Mouse (Mus musculus) adrenal gland, adult 18-20 months (tissue): ENCODE measurements around the gene Ccpg1os. TPM values are rescaled to one million over a fixed set of nuclear protein-coding genes. Genes with fewer than 3 reads are reported as not detected.
A peak's percentile ranks its signal among the peaks of the same experiment; 100 is the strongest.

ENCODE experiments used
- DNase-seq, 2 experiments: peaks; one replicate each; pipeline ENCODE4 v3.0.0; 2021 to 2022; ENCODE audit warnings: low spot score in 2 of 2
- total RNA-seq, 2 experiments: library from RNA; stranded (reverse); gene quantifications; 1 replicate in 1 of 2; 2 replicates in 1 of 2; pipeline ENCODE4 v1.2.3; 2021

Ccpg1os gene
- total RNA-seq, 2 experiments from 2014 or later: 12.2 to 13.9 TPM

DNA sequence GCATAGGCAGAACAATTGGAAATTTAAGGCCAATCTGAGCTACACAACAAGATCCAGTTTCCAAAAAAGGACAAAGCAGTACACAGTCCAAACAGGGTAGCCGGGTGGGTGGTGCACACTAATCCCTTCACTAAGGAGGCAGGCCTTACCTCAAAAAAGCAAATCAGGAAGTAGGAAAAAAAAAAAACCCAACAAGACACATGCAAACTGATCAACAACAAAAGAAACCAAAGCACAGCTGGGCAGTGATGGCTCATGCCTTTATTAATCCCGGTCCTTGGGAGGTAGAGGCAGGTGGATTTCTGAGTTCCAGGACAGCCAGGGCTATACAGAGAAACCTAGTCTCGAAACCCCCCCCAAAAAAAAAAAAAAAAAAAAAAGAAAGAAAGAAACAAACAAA lies 2.5 kb upstream of the Ccpg1os start:
- no peak for DNase-seq

GRCm38 (mm10) chr9:72983066-72983465 lies 2.1 kb downstream of the Ccpg1os start:
- DNase-seq: no peak

DNA sequence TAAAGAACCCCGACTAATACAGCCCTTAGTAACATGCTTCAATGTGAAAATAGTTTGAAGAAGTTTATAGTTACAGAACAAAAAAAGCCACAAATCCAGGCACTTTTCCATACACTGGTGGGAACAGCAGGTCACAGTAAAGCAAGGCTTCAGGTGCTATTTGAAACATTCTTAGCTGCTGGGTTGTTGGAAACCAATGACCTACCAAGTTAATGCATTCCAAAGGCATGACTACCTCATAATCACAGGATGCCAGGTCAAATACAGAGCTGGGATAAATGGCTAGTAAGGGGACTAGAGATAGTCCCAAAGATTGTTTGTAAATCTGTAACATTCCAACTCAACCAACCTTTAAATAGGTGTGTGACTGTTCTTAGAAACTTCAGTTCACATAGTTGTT lies 9.9 kb downstream of the Ccpg1os start:
- DNase-seq: no peak

DNA sequence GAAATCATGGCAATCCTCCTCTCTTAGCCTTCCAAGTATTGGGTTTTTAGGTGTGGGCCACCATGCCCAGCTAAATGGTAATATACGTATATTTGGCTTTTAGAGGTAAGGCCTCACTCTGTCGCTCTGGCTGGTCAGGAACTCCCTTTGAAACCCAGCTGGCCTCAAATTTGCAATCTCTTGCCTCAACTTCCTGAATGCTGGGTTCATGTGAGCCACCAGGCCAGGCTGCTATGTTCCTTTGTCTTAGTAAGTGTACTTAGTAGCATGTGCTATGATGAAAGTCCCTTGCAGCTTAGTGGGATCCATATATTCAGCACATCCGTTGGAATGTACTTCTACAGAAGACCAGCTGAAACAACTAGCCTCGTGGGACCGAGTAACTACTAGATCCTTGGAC lies 10.4 kb downstream of the Ccpg1os start:
- DNase-seq: no peak

DNA sequence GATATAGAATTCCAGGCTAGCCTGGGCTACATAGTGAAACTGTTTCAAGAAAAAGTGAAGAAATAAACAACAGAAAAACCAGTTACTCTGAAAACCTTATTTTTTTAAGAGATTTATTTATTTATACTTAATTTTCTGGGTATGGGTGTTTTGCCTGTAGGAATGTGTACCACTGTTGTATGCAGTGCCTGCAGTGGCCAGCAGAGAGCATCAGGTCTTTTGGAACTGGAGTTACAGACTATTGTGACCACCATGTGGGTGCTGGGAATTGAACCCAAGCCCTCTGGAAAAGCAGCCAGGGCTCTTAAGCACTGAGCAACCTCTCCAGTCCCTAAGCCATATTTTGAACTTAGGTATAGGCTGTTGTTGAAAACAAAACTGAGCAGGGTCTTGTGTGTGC lies 12.2 kb downstream of the Ccpg1os start:
- DNase-seq: no peak

DNA sequence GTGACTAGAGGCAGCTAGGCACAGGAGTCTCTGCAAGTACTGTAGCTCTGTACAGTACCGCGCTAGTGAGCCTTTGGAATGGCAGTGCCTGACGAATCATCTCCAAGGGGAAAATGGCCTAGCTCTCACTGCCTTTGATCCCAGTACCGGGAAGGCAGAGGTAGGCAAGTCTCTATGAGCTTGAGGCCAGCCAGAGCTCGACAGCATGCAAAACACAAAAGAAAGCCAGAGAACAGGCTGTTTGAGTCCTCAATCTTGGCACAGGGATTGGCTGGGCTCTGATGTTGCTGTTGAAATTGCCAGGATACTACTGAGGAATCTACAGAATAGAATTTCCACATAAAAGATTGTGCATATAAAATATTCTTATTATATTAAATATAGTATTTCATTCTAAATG lies 12.7 kb downstream of the Ccpg1os start:
- no peak for DNase-seq

DNA sequence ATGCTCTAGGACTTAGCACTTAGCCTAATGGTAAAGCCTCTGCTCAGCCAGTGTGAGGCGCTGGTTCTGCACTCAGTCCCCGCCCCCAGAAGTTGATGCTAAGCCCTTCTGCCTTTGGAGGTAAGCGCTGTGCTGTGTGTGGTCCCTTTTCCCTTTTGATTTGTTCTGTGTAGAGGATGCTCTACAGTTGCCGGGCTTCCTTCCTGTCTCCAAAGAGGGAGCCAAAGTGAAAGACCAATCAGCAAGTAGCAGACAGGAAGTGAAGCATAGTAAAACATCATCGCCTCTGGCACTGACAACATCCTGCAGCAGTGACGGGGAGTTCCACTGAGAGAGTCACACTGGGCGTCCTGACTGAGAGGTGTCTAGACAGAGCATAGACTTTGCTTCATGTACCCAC lies 15.3 kb downstream of the Ccpg1os start:
- DNase-seq: no peak

DNA sequence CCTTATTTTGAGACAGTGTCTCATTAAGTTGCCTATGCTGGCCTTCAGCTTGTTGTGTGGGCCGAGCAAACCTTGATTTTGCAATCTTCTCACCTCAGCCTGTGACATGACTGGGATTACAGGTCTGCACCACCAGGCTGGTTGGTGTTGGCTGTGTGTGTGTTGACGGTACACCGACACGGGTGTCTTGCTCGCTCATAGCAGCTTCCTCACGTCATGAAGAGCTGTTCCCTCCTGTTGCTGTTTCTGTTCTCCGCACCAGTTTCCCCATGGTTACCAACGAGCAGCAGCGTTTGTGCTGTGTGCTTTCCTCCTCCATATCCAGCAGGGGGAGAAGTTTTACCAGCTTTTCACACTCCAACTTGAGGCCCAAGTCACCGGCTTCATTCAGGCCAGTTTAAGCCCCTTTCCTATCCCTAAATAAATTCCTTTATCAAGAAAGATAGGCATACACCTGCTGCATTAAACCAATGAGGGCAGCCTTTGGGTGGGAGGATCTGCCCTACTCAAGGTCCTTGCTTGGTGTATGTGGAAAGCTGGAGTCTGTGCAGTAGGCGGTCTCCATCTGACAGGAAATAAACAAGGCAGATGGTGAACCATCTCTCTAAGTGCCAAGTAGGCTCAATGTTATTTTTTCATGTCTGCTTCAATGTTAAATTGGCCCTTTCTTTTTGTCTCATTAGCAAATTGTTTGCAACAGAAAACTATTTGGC lies 16.7 kb downstream of the Ccpg1os start:
- DNase-seq: peak; percentile 26 to 27

DNA sequence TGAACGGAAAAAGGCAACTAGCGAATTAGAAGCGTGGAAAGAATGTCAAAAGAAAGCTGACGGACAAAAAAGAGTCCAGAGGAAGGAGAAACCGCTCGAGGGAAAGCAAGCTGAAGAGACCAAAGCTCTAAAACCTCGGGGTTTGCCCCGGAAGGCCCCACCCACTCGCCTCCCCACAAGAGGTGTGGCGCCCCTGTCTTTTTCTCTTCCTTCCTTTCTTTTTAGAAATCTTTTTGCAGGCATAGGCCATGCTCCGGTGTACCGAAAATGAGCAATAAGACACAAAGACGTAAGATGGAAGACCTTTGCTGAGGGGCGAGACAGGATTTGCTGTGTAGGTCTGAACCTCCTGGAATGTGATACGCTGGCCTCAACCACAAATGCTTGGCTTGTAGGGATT lies 23.2 kb downstream of the Ccpg1os start:
- DNase-seq: no peak

- no peak for DNase-seq
Measured at GRCm38 (mm10) chr9:72961346-72961745, 23.8 kb downstream of the Ccpg1os start.

- peak; percentile 63 to 64 for DNase-seq
Measured at GRCm38 (mm10) chr9:72958521-72959450, 26.4 kb downstream of the Ccpg1os start, which contains the start of the genes Dyx1c1 and Gm44503. TSS of gene Dyx1c1 (plus strand) at chr9:72958785. TSS of gene Gm44503 (plus strand) at chr9:72958852.

- DNase-seq: peak; percentile 26 to 38
Measured at GRCm38 (mm10) chr9:72955546-72955945, 29.6 kb downstream of the Ccpg1os start.

DNA sequence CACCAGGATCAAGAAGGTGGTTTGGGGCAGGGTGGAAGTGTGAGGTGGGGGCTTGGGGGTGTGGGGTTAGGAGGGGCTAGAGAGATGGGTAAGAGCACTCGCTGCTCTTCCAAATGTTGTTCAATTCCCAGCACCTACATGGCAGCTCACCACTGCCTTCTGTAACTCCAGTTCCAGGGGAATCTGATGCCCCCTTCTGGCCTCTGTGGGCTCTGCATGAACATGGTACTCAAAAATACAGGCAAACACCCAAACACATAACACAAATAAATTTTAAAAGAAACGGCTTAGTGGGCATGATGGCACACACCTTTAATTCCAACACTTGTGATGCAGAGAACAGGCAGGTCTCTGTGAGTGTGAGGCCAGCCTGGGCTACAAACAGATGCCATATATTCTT lies 30.4 kb downstream of the Ccpg1os start:
- DNase-seq: peak in 1 of 2 experiments; percentile 38

- no peak for DNase-seq
Measured at GRCm38 (mm10) chr9:72949572-72949971, 35.6 kb downstream of the Ccpg1os start.

- DNase-seq: no peak
Measured at GRCm38 (mm10) chr9:72947010-72947409, 38.2 kb downstream of the Ccpg1os start.

DNA sequence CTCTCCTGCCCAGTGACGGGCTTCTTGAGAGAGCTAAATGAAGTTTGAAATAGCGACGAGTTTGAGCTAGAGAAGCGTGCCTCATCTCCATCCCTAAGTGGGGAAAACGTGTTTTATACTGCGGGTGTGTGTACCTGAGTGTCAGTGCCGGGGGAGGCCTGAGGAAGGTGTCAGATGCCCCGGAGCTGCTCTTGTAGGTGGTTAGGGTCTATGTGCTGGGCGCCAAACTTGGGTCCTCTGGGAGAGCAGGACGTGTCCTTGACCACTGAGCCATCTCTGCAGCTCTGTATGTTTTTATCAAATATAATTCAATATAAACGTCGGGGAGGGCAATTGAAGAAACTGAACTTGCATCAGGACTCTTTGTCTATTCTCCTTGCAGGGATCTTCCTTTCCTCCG lies 40.9 kb downstream of the Ccpg1os start:
- no peak for DNase-seq

- no peak for DNase-seq
Measured at GRCm38 (mm10) chr9:72943424-72943823, 41.8 kb downstream of the Ccpg1os start.

DNA sequence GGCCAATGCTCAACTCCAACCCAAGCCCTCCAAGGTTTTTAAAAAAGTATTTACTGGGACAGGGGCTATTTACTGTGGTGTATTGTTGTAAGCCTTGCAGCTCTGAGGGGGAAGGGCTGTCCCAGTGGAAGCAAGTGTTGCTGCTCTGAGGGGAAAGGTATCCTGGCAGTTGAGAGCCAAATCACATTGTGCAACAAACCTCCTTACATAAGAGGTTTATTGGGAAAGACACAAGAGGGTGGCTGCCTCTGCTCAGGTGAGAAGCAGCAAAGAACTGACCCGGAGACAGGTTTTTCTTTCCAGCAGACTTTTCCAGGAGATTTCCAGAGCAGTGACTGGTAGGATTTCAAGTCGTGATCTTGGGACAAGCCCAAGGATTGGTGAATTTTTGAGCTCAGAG lies 48.9 kb downstream of the Ccpg1os start:
- no peak for DNase-seq

DNA sequence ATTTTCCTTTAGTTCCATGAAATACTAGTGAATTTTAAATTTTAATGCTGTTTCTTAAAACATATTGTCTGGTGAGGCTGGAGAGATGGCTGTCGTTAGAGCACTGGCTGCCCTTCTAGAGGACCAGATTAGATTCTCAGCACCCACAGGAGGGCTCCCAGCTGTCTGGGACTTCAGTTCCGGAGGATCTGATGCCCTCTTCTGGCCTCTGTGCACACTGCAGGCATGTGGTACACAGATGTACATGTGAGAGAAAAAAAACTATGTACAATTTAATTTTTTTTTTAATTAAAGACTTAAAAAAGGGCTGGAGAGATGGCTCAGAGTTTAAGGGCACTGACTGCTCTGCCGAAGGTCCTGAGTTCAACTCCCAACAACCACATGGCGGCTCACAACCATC lies 49.9 kb downstream of the Ccpg1os start:
- DNase-seq: no peak

DNA sequence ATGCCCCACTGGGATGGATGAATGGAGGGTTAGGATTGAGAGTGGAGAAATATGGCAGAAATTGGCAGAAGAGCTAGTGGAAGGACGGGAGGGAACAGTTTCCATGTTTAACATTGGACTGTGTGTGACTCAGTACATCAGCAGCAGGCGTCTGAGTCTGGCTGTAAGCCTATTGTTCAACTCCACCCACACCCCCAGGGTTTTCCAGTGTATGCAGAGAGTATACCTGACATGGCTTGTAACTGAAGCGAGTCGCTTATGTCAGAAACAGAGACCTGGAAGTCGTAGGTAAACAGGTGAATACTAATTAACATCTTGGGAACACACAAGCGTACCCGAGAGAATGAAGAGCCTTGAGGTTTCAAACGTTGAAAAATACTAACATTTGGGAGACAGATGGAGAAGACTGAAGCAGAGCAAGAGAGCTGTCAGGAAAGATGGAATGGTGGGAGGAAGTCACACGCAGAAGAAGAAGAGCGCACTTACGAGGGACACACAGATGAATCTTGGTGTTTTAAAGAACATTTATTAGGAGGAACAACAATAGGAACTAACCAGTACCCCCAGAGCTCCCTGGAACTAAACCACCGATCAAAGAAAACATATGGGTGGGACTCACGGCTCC lies 53.9 kb downstream of the Ccpg1os start:
- no peak for DNase-seq
